In genomic region chr8:91082428-91082827, GRCm38 (mm10) we compare ENCODE assay signal across 20 mouse cellular contexts. TPM values are rescaled to one million over a fixed set of nuclear protein-coding genes. Genes with fewer than 3 reads are reported as not detected.
DNase-seq lines count a peak whose midpoint lies in the region; ATAC-seq and TF ChIP-seq lines count a peak whose summit lies in the region.
"Had no signal": no experiment of that assay in that cellular context is flagged by ENCODE, and none has a peak within 500 bp of the region (broad histone marks: within the 10 kb centered on the region; RNA-seq: fewer than 3 reads in every experiment).

No protein-coding gene starts in this region.

- no peaks in the 10 kb centered on the region for H3K9me3 ChIP-seq in lung, embryonic 15.5 days
- no peaks in the 10 kb centered on the region for H3K9me3 ChIP-seq in CH12.LX (replicated peaks; ENCODE audit: low read length)
- H3K9me3 ChIP-seq: embryonic facial prominence, embryonic 15.5 days; forebrain, embryonic 13.5 days; G1E had no signal

- TF ChIP-seq CTCF in CH12.LX (conservative IDR thresholded peaks at IDR 0.05 in 1 of 2, IDR thresholded peaks at IDR 0.05 in 1 of 2; ENCODE audit: low read depth in 2 of 2, low read length in 2 of 2) = no peak

- no peak overlapping the region for H3K9ac ChIP-seq in lung, embryonic 15.5 days
- H3K9ac ChIP-seq in CH12.LX (ENCODE audit: insufficient read depth, low read depth) = peak overlapping the region; percentile 68
- H3K9ac ChIP-seq: embryonic facial prominence, embryonic 15.5 days; forebrain, embryonic 13.5 days had no signal

- 89% methylated on average over 12 of the region's 12 CpGs for WGBS in lung, embryonic 15.5 days

- H3K4me1 ChIP-seq in lung, embryonic 15.5 days = no peaks in the 10 kb centered on the region
- peaks cover 0 to 45% of the 10 kb centered on the region in 2 experiments; a peak in 3 of 4 replicates for H3K4me1 ChIP-seq in CH12.LX (ENCODE audit: control insufficient read depth in 1 of 2, insufficient read depth in 2 of 2)
- H3K4me1 ChIP-seq: embryonic facial prominence, embryonic 15.5 days; forebrain, embryonic 13.5 days had no signal

- H3K36me3 ChIP-seq in lung, embryonic 15.5 days = peaks cover 32% of the 10 kb centered on the region
- peaks cover 38 to 50% of the 10 kb centered on the region in 2 experiments for H3K36me3 ChIP-seq in CH12.LX (replicated peaks in 1 of 2; ENCODE audit: control insufficient read depth in 1 of 2, insufficient read depth in 1 of 2, low read length in 1 of 2)

- H3K79me2 ChIP-seq in CH12.LX (replicated peaks; ENCODE audit: control insufficient read depth, extremely low read depth, insufficient read depth, poor library complexity, severe bottlenecking) = peaks cover 2% of the 10 kb centered on the region

- ATAC-seq in lung, embryonic 15.5 days (ENCODE audit: borderline replicate concordance, extremely low read depth, low FRiP score, low TSS enrichment) = no peak
- peak; percentile 54 for ATAC-seq in granulocyte monocyte progenitor cell, adult 5-6 weeks (replicated peaks; ENCODE audit: poor library complexity, severe bottlenecking)
- ATAC-seq: forebrain, embryonic 13.5 days; intestine, embryonic 16.5 days had no signal

- TF ChIP-seq POLR2A in CH12.LX (IDR thresholded peaks at IDR 0.05; ENCODE audit: low read depth, low read length) = peak; percentile 56

- no peak overlapping the region for H3K4me3 ChIP-seq in lung, embryonic 15.5 days
- peak overlapping the region; percentile 30 to 65 (median 48) for H3K4me3 ChIP-seq in CH12.LX (replicated peaks in 1 of 3; ENCODE audit: low read depth in 2 of 3, low read length in 2 of 3, poor library complexity in 1 of 3)
- H3K4me3 ChIP-seq: embryonic facial prominence, embryonic 15.5 days; forebrain, embryonic 13.5 days had no signal

- peak; percentile 43; the same call in 1 of the 2 replicates for TF ChIP-seq EP300 in CH12.LX (IDR thresholded peaks at IDR 0.05; ENCODE audit: low read length)

- peak overlapping the region; percentile 5; the same call in 1 of the 2 replicates for H3K4me2 ChIP-seq in lung, embryonic 15.5 days
- peak overlapping the region; percentile 91 for H3K4me2 ChIP-seq in CH12.LX (ENCODE audit: insufficient read depth, low read depth, poor library complexity, severe bottlenecking)
- H3K4me2 ChIP-seq: embryonic facial prominence, embryonic 15.5 days; forebrain, embryonic 13.5 days had no signal

- in situ Hi-C loops in CH12.LX (cut with MboI; ENCODE audit: low pct_ligation_motif_present, low pct_unique_long_range_greater_than_20kb, low sequenced_read_pairs) = no loop called here

- DNase-seq in lung, postnatal 14 days = no peak
- DNase-seq in CH12.LX (ENCODE audit: extremely low read depth) = peak; percentile 73
- DNase-seq in natural killer cell, adult 2 months (ENCODE audit: low spot score in 2 of 2) = peak; percentile 53 to 66
- DNase-seq in kidney, adult 18-20 months = no peak
- no peak for DNase-seq in retina, postnatal 1 day
- DNase-seq in right cerebral cortex, postnatal 10 days (ENCODE audit: low spot score in 2 of 2) = no peak
- DNase-seq: cerebellum, adult 11-12 months; heart, adult 18-20 months; heart, postnatal 36 days; kidney, postnatal 36 days; layer of hippocampus, postnatal 36 days; lung, postnatal 4 days; right cerebral cortex, adult 18-20 months; thymus, postnatal 14 days had no signal

- H3K27ac ChIP-seq in lung, embryonic 15.5 days = no peak overlapping the region
- H3K27ac ChIP-seq in CH12.LX (ENCODE audit: insufficient read depth, low read depth) = peak overlapping the region; percentile 98
- H3K27ac ChIP-seq: embryonic facial prominence, embryonic 15.5 days; forebrain, embryonic 13.5 days had no signal

- TF ChIP-seq RAD21 in CH12.LX (IDR thresholded peaks at IDR 0.05; ENCODE audit: low read depth, low read length) = no peak

- no peaks in the 10 kb centered on the region for H3K27me3 ChIP-seq in lung, embryonic 15.5 days
- H3K27me3 ChIP-seq in CH12.LX (replicated peaks) = no peaks in the 10 kb centered on the region
- H3K27me3 ChIP-seq: embryonic facial prominence, embryonic 15.5 days; forebrain, embryonic 13.5 days had no signal

- dilution Hi-C loops in CH12.LX (cut with MboI; ENCODE audit: extremely low pct_ligation_motif_present, extremely low pct_unique_long_range_greater_than_20kb, low sequenced_read_pairs) = no loop called here

TF ChIP-seq in CH12.LX, 34 proteins besides CTCF, POLR2A, EP300 and RAD21:
- TF ChIP-seq JUN (IDR thresholded peaks at IDR 0.05; ENCODE audit: insufficient read depth, low read depth, low read length) (0 out of 2 replicates have a peak, but pooled peaks have one; percentile 1), BHLHE40 (IDR thresholded peaks at IDR 0.05; ENCODE audit: low read depth, low read length) (0 out of 2 replicates have a peak, but pooled peaks have one; percentile 27), NRF1 (IDR thresholded peaks at IDR 0.05; ENCODE audit: low read depth, low read length) (no peak), MAX (IDR thresholded peaks at IDR 0.05; ENCODE audit: low read length) (peak; percentile 71), MAZ (IDR thresholded peaks at IDR 0.05; ENCODE audit: low read depth, low read length) (peak; percentile 93), TCF12 (IDR thresholded peaks at IDR 0.05; ENCODE audit: low read depth, low read length) (peak; percentile 54; the same call in 1 of the 2 replicates), ETS1 (conservative IDR thresholded peaks at IDR 0.05; ENCODE audit: low read depth, low read length) (peak; percentile 30; the same call in 1 of the 2 replicates), HCFC1 (IDR thresholded peaks at IDR 0.05; ENCODE audit: low read depth, low read length) (peak; percentile 42; the same call in 1 of the 2 replicates), IRF4 (IDR thresholded peaks at IDR 0.05; ENCODE audit: low read depth, low read length) (peak; percentile 72), CHD1 (IDR thresholded peaks at IDR 0.05; ENCODE audit: low read depth, low read length) (no peak), RCOR1 (conservative IDR thresholded peaks at IDR 0.05; ENCODE audit: low read depth, low read length) (0 out of 2 replicates have a peak, but pooled peaks have one; percentile 36), USF1 (IDR thresholded peaks at IDR 0.05; ENCODE audit: low read depth, low read length) (no peak), SIN3A (IDR thresholded peaks at IDR 0.05; ENCODE audit: low read length) (peak; percentile 56), NELFE (IDR thresholded peaks at IDR 0.05; ENCODE audit: low read depth, low read length) (peak; percentile 52; the same call in 1 of the 2 replicates), USF2 (conservative IDR thresholded peaks at IDR 0.05; ENCODE audit: low read depth, low read length) (no peak), E2F4 (IDR thresholded peaks at IDR 0.05; ENCODE audit: insufficient replicate concordance, low read depth, low read length) (0 out of 2 replicates have a peak, but pooled peaks have one; percentile 63), ELF1 (IDR thresholded peaks at IDR 0.05; ENCODE audit: low read depth, low read length) (0 out of 2 replicates have a peak, but pooled peaks have one; percentile 19), MEF2A (IDR thresholded peaks at IDR 0.05; ENCODE audit: borderline replicate concordance, low read depth, low read length) (no peak), MXI1 (IDR thresholded peaks at IDR 0.05; ENCODE audit: low read depth, low read length) (peak; percentile 89), MYC (IDR thresholded peaks at IDR 0.05; ENCODE audit: low read depth, low read length) (peak; percentile 91), TBP (conservative IDR thresholded peaks at IDR 0.05; ENCODE audit: low read depth, low read length) (peak; percentile 52; the same call in 1 of the 2 replicates), JUND (conservative IDR thresholded peaks at IDR 0.05; ENCODE audit: low read depth, low read length) (0 out of 2 replicates have a peak, but pooled peaks have one; percentile 9), GABPA (IDR thresholded peaks at IDR 0.05; ENCODE audit: insufficient replicate concordance, low read depth, low read length) (no peak)

RNA-seq across cellular contexts. Expression of gene Rbl2, which starts 12.6 kb away (rescaled TPM):
- polyA plus RNA-seq in lung, embryonic 15.5 days (2015; fragmentation: Nextera tagmentation; extraction: Ambion mirVana) = 15.7 and 18.4 TPM in 2 replicates
- total RNA-seq in CH12.LX (2012; rRNA removed) (17.2 and 19.0 TPM in 2 replicates), CH12.LX (2014; rRNA removed) (19.2 and 20.4 TPM in 2 replicates)
- polyA plus RNA-seq in CH12.LX (2012; ENCODE audit: insufficient read length, low read depth) = 17.0 and 21.9 TPM in 2 replicates
- 29.3 and 58.5 TPM in 2 replicates for total RNA-seq in granulocyte monocyte progenitor cell, adult 5-6 weeks (2014; fragmentation: Nextera tagmentation)
- 49.2 and 60.7 TPM in 2 replicates for total RNA-seq in granulocyte monocyte progenitor cell, adult 5-6 weeks (2017)

Comparison
In these comparisons a context has a peak if more than half of its experiments do, and no peak if none do; other contexts are left out.
1. DNase-seq: peak in CH12.LX (single experiment) and natural killer cell, adult 2 months (2 of 2); none in lung, postnatal 14 days (single experiment), kidney, adult 18-20 months (single experiment), retina, postnatal 1 day (single experiment) and right cerebral cortex, postnatal 10 days (0 of 2).